Mouse (Mus musculus) lung, postnatal 0 days (tissue): ENCODE results near the gene Syt7.

Source experiments
- CTCF ChIP-seq: IDR thresholded peaks from 2 replicates; pipeline ENCODE4 v1.5.1; 2016; ENCODE audit warnings: antibody characterized with exemption, mild to moderate bottlenecking
- EP300 ChIP-seq: IDR thresholded peaks from 2 replicates; pipeline ENCODE4 v1.6.1; 2016; ENCODE audit warnings: antibody characterized with exemption, mild to moderate bottlenecking, control low read depth

DNA sequence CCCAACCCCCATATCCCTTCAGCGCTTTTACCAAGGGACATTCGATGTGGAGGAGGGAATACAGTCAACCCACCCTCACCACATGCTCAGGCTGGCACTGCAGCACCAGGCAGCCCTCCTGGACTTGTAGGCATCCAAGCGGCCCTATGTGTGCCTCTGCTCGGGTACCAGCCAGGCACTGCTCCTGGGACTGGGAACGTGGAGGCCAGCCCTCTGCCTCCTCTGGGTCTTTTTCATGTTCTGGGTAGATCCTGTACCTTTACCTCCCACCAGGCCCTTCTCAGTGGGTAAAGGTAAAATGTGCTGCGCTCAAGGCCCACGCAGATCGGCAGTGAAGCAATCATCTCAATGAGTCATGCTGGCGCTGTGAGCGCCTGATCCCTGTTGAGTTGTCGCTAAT, 71.0 kb downstream of the Syt7 start:
- no peak for TF ChIP-seq CTCF
- no peak for TF ChIP-seq EP300
